Mouse (Mus musculus): ENCODE measurements at regions not wholly inside any gene's neighbourhood (a gene's known extent, or its start where the extent isn't known, plus 50 kb on each side); places are given as distances from the start of the nearest gene placed in this dataset.

- H3K9ac ChIP-seq (ENCODE audit: control insufficient read depth, low read depth, low read length, poor library complexity, severe bottlenecking): no peak overlapping the region
- TF ChIP-seq RCOR1 (IDR thresholded peaks at IDR 0.05; ENCODE audit: low read depth, low read length): no peak
- no peak overlapping the region for H3K4me3 ChIP-seq (ENCODE audit: control insufficient read depth in 1 of 2, insufficient read depth in 1 of 2, low read depth in 2 of 2, low read length in 2 of 2)
- H3K27me3 ChIP-seq (ENCODE audit: control insufficient read depth in 1 of 2, insufficient read depth in 2 of 2, low read length in 2 of 2): no peaks in the 10 kb centered on the region
- H3K9me3 ChIP-seq (replicated peaks; ENCODE audit: insufficient read depth, low read length): no peaks in the 10 kb centered on the region
- no peak overlapping the region for H3K27ac ChIP-seq (ENCODE audit: control insufficient read depth, low read depth, low read length)
- DNase-seq (ENCODE audit: low read depth, low spot score): no peak
- H3K36me3 ChIP-seq (ENCODE audit: control insufficient read depth in 1 of 2, insufficient read depth in 2 of 2, low read length in 2 of 2): no peaks in the 10 kb centered on the region
- H3K79me2 ChIP-seq (ENCODE audit: control insufficient read depth, insufficient read depth, low read length, poor library complexity): no peaks in the 10 kb centered on the region
- H3K4me1 ChIP-seq (ENCODE audit: control insufficient read depth in 1 of 2, insufficient read depth in 2 of 2, low read length in 2 of 2): no peaks in the 10 kb centered on the region
Observed at GRCm38 (mm10) chr5:118981046-118981445, 420.6 kb downstream of the Med13l start.

- TF ChIP-seq MAFK (IDR thresholded peaks at IDR 0.05; ENCODE audit: borderline replicate concordance, low read depth, low read length) (no peak), KAT2A (conservative IDR thresholded peaks at IDR 0.05; ENCODE audit: low read depth, low read length) (no peak), POLR2AphosphoS5 (IDR thresholded peaks at IDR 0.05; ENCODE audit: borderline replicate concordance, low read depth, low read length) (no peak), USF2 (IDR thresholded peaks at IDR 0.05; ENCODE audit: borderline replicate concordance in 1 of 2, insufficient read depth in 1 of 2, low read depth in 1 of 2, low read length in 2 of 2) (no peak), MAZ (IDR thresholded peaks at IDR 0.05; ENCODE audit: low read depth, low read length) (no peak), MEF2A (IDR thresholded peaks at IDR 0.05; ENCODE audit: extremely low read depth, insufficient replicate concordance, low read depth, low read length, poor library complexity, severe bottlenecking) (no peak), TBP (IDR thresholded peaks at IDR 0.05; ENCODE audit: low read depth, low read length) (no peak), E2F4 (IDR thresholded peaks at IDR 0.05; ENCODE audit: borderline replicate concordance, low read depth, low read length) (no peak), GATA1 (IDR thresholded peaks at IDR 0.05; ENCODE audit: low read depth, low read length) (no peak), CHD2 (IDR thresholded peaks at IDR 0.05; ENCODE audit: low read length) (no peak), ZNF384 (IDR thresholded peaks at IDR 0.05; ENCODE audit: low read depth, low read length) (no peak), TCF12 (IDR thresholded peaks at IDR 0.05; ENCODE audit: low read depth, low read length) (no peak), EP300 (IDR thresholded peaks at IDR 0.05; ENCODE audit: low read depth in 1 of 2, low read length in 2 of 2) (no peak), POLR2AphosphoS2 (IDR thresholded peaks at IDR 0.05; ENCODE audit: low read length) (no peak), CHD1 (IDR thresholded peaks at IDR 0.05; ENCODE audit: low read depth, low read length) (no peak)
- Histone ChIP-seq H3K4me1 (ENCODE audit: control insufficient read depth in 1 of 2, insufficient read depth in 2 of 2, low read length in 2 of 2) (no peaks in the 10 kb centered on the region), H3K27ac (ENCODE audit: control insufficient read depth, low read depth, low read length) (no peak overlapping the region), H3K9me3 (replicated peaks; ENCODE audit: insufficient read depth, low read length) (no peaks in the 10 kb centered on the region), H3K79me2 (ENCODE audit: control insufficient read depth, insufficient read depth, low read length, poor library complexity) (no peaks in the 10 kb centered on the region), H3K36me3 (ENCODE audit: control insufficient read depth in 1 of 2, insufficient read depth in 2 of 2, low read length in 2 of 2) (no peaks in the 10 kb centered on the region), H3K4me3 (ENCODE audit: control insufficient read depth in 1 of 2, insufficient read depth in 1 of 2, low read depth in 2 of 2, low read length in 2 of 2) (no peak overlapping the region), H3K9ac (ENCODE audit: control insufficient read depth, low read depth, low read length, poor library complexity, severe bottlenecking) (no peak overlapping the region), H3K27me3 (ENCODE audit: control insufficient read depth in 1 of 2, insufficient read depth in 2 of 2, low read length in 2 of 2) (no peaks in the 10 kb centered on the region)
- no peak for DNase-seq (ENCODE audit: low read depth, low spot score)
Observed at GRCm38 (mm10) chr5:118984251-118984650, 423.8 kb downstream of the Med13l start.
